Mouse (Mus musculus) lung, postnatal 0 days (tissue): Measurements from ENCODE around the gene Svep1. TPM values are rescaled to one million over a fixed set of nuclear protein-coding genes. Genes with fewer than 3 reads are reported as not detected.

Source experiments
- ATAC-seq: fragments of 200-750 bp; cut with Nextera tagmentation; 2 replicates; pipeline ENCODE4 v1.8.0; 2017; ENCODE audit warnings: moderate library complexity
- DNase-seq: peaks from one replicate; pipeline ENCODE4 v3.0.0-alpha.2; 2016; ENCODE audit warnings: low spot score
- H3K27ac ChIP-seq: fragments of 300-500 bp; sonication (generic); 2 replicates; pipeline ENCODE4 v1.5.1; 2014; ENCODE audit warnings: antibody characterized with exemption, mild to moderate bottlenecking, low read length, mixed read lengths
- H3K27me3 ChIP-seq: fragments of 300-500 bp; sonication (generic); replicated peaks from 2 replicates; pipeline ENCODE4 v1.6.1; 2014; ENCODE audit warnings: low read length, mixed read lengths; ENCODE audit not compliant: insufficient read depth
- H3K36me3 ChIP-seq: fragments of 300-500 bp; sonication (generic); 2 replicates; pipeline ENCODE4 v1.6.1; 2014; ENCODE audit warnings: low read length, mixed read lengths; ENCODE audit not compliant: insufficient read depth
- H3K4me1 ChIP-seq: fragments of 300-500 bp; sonication (generic); 2 replicates; pipeline ENCODE4 v1.6.1; 2014; ENCODE audit warnings: antibody characterized with exemption, low read depth, low read length, mixed read lengths; ENCODE audit not compliant: insufficient read depth
- H3K4me2 ChIP-seq: fragments of 300-500 bp; sonication (generic); replicated peaks from 2 replicates; pipeline ENCODE4 v1.6.1; 2014; ENCODE audit warnings: low read depth, mild to moderate bottlenecking, low read length, moderate library complexity, mixed read lengths
- H3K4me3 ChIP-seq: fragments of 300-500 bp; sonication (generic); 2 replicates; pipeline ENCODE4 v1.5.1; 2014; ENCODE audit warnings: low read depth, low read length
- H3K9ac ChIP-seq: fragments of 300-500 bp; sonication (generic); replicated peaks from 2 replicates; pipeline ENCODE4 v1.6.1; 2014; ENCODE audit warnings: low read depth, mild to moderate bottlenecking
- H3K9me3 ChIP-seq: fragments of 300-500 bp; sonication (generic); 2 replicates; pipeline ENCODE4 v1.6.1; 2016; ENCODE audit warnings: low read length, mixed read lengths
- CTCF ChIP-seq: IDR thresholded peaks from 2 replicates; pipeline ENCODE4 v1.5.1; 2016; ENCODE audit warnings: antibody characterized with exemption, mild to moderate bottlenecking
- EP300 ChIP-seq: IDR thresholded peaks from 2 replicates; pipeline ENCODE4 v1.6.1; 2016; ENCODE audit warnings: antibody characterized with exemption, mild to moderate bottlenecking, control low read depth
- WGBS: fragments of 180-500 bp; shearing (Covaris S2); extraction: QIAGEN DNeasy Blood & Tissue Kit; methylation state at CpG from one replicate; pipeline ENCODE4 v1.1.7; 2014; 5-methylcytosine and 5-hydroxymethylcytosine counted together
- polyA plus RNA-seq: library from polyadenylated mRNA; unstranded; fragments of >200 nt; fragmentation: Nextera tagmentation; extraction: Ambion mirVana; gene quantifications from 2 replicates; pipeline ENCODE4 v1.2.1, GENCODE M21; 2015

Svep1 gene
- polyA plus RNA-seq, 1 experiment from 2014 or later, result 3.9 TPM

GRCm38 (mm10) chr4:58064721-58065120, 141.9 kb downstream of the Svep1 start:
- no peak for DNase-seq
- no peak for TF ChIP-seq CTCF
- no peak for TF ChIP-seq EP300
- WGBS, result 55% methylated on average over 2 of the region's 2 CpGs
- Histone ChIP-seq H3K9me3 (no peaks in the 10 kb centered on the region), H3K36me3 (no peaks in the 10 kb centered on the region), H3K9ac (no peak overlapping the region), H3K4me3 (no peak overlapping the region), H3K27ac (no peak overlapping the region), H3K4me2 (no peak overlapping the region), H3K4me1 (no peaks in the 10 kb centered on the region), H3K27me3 (no peaks in the 10 kb centered on the region)
- no peak for ATAC-seq

GRCm38 (mm10) chr4:58062933-58063332, 143.7 kb downstream of the Svep1 start:
- no peak for ATAC-seq
- Histone ChIP-seq H3K27ac (no peak overlapping the region), H3K36me3 (no peaks in the 10 kb centered on the region), H3K9me3 (no peaks in the 10 kb centered on the region), H3K4me2 (no peak overlapping the region), H3K4me1 (no peaks in the 10 kb centered on the region), H3K27me3 (no peaks in the 10 kb centered on the region), H3K9ac (no peak overlapping the region), H3K4me3 (no peak overlapping the region)
- DNase-seq, result no peak
- TF ChIP-seq EP300 (no peak), CTCF (no peak)
- WGBS, result 85% methylated on average over 1 of the region's 1 CpGs

- H3K4me2 ChIP-seq, result no peak overlapping the region
- no peaks in the 10 kb centered on the region for H3K9me3 ChIP-seq
- no peak for ATAC-seq
- H3K36me3 ChIP-seq, result no peaks in the 10 kb centered on the region
- TF ChIP-seq EP300 (no peak), CTCF (no peak)
- no peaks in the 10 kb centered on the region for H3K4me1 ChIP-seq
- H3K27me3 ChIP-seq, result no peaks in the 10 kb centered on the region
- peak; percentile 27 for DNase-seq
- H3K27ac ChIP-seq, result no peak overlapping the region
- no peak overlapping the region for H3K9ac ChIP-seq
- no peak overlapping the region for H3K4me3 ChIP-seq
Observed at GRCm38 (mm10) chr4:58055653-58056052, 151.0 kb downstream of the Svep1 start.

- ATAC-seq (no peak), DNase-seq (no peak)
- H3K36me3 ChIP-seq, result no peaks in the 10 kb centered on the region
- no peaks in the 10 kb centered on the region for H3K9me3 ChIP-seq
- H3K9ac ChIP-seq, result no peak overlapping the region
- 67% methylated on average over 5 of the region's 5 CpGs for WGBS
- TF ChIP-seq EP300 (no peak), CTCF (no peak)
- no peaks in the 10 kb centered on the region for H3K27me3 ChIP-seq
- H3K4me1 ChIP-seq, result no peaks in the 10 kb centered on the region
- H3K4me2 ChIP-seq, result no peak overlapping the region
- no peak overlapping the region for H3K27ac ChIP-seq
- H3K4me3 ChIP-seq, result no peak overlapping the region
Observed at GRCm38 (mm10) chr4:58054441-58054840, 152.2 kb downstream of the Svep1 start.

- no peaks in the 10 kb centered on the region for H3K27me3 ChIP-seq
- ATAC-seq (no peak), DNase-seq (no peak)
- WGBS, result 55% methylated on average over 8 of the region's 8 CpGs
- no peak overlapping the region for H3K9ac ChIP-seq
- no peak overlapping the region for H3K4me2 ChIP-seq
- H3K27ac ChIP-seq, result no peak overlapping the region
- H3K4me3 ChIP-seq, result no peak overlapping the region
- no peak for TF ChIP-seq CTCF
- TF ChIP-seq EP300, result no peak
- no peaks in the 10 kb centered on the region for H3K4me1 ChIP-seq
- no peaks in the 10 kb centered on the region for H3K36me3 ChIP-seq
- H3K9me3 ChIP-seq, result no peaks in the 10 kb centered on the region
Observed at GRCm38 (mm10) chr4:58050746-58051145, 155.9 kb downstream of the Svep1 start.

GRCm38 (mm10) chr4:58050276-58050675, 156.4 kb downstream of the Svep1 start:
- no peaks in the 10 kb centered on the region for H3K36me3 ChIP-seq
- no peak overlapping the region for H3K4me3 ChIP-seq
- H3K9me3 ChIP-seq, result no peaks in the 10 kb centered on the region
- no peaks in the 10 kb centered on the region for H3K27me3 ChIP-seq
- no peak for DNase-seq
- H3K4me2 ChIP-seq, result no peak overlapping the region
- 65% methylated on average over 8 of the region's 8 CpGs for WGBS
- no peak for ATAC-seq
- no peak overlapping the region for H3K9ac ChIP-seq
- H3K4me1 ChIP-seq, result no peaks in the 10 kb centered on the region
- H3K27ac ChIP-seq, result no peak overlapping the region
- TF ChIP-seq CTCF (no peak), EP300 (no peak)

GRCm38 (mm10) chr4:58044833-58045232, 161.8 kb downstream of the Svep1 start:
- no peak for ATAC-seq
- TF ChIP-seq CTCF (no peak), EP300 (no peak)
- Histone ChIP-seq H3K9me3 (no peaks in the 10 kb centered on the region), H3K27me3 (no peaks in the 10 kb centered on the region), H3K36me3 (no peaks in the 10 kb centered on the region), H3K4me2 (no peak overlapping the region), H3K9ac (no peak overlapping the region), H3K4me1 (no peaks in the 10 kb centered on the region), H3K27ac (no peak overlapping the region), H3K4me3 (no peak overlapping the region)
- DNase-seq, result no peak
- 83% methylated on average over 6 of the region's 6 CpGs for WGBS
